Mouse (Mus musculus) lung, postnatal 36 days (tissue): ENCODE measurements at regions not wholly inside any gene's neighbourhood (a gene's known extent, or its start where the extent isn't known, plus 50 kb on each side); places are given as distances from the start of the nearest gene placed in this dataset.

Source experiments
- DNase-seq: peaks from one replicate; pipeline ENCODE4 v3.0.0; 2022; ENCODE audit warnings: mixed read lengths

- no peak for DNase-seq
Measured at GRCm38 (mm10) chr7:136570911-136571310, 323.5 kb upstream of the Mgmt start.

GRCm38 (mm10) chr7:136581896-136582295 lies 312.5 kb upstream of the Mgmt start:
- DNase-seq = no peak

- DNase-seq = no peak
Measured at GRCm38 (mm10) chr7:136584361-136584760, 310.1 kb upstream of the Mgmt start.

GRCm38 (mm10) chr7:136588491-136588890 lies 305.9 kb upstream of the Mgmt start:
- DNase-seq = no peak

- DNase-seq = no peak
Measured at GRCm38 (mm10) chr7:136590947-136591346, 303.5 kb upstream of the Mgmt start.

- DNase-seq = no peak
Measured at GRCm38 (mm10) chr7:136607278-136608120, 286.9 kb upstream of the Mgmt start.

- DNase-seq = peak; percentile 5
Measured at GRCm38 (mm10) chr7:136613496-136613895, 280.9 kb upstream of the Mgmt start.

GRCm38 (mm10) chr7:136624496-136624895 lies 269.9 kb upstream of the Mgmt start:
- no peak for DNase-seq

- peak; percentile 6 for DNase-seq
Measured at GRCm38 (mm10) chr7:136631089-136631488, 263.3 kb upstream of the Mgmt start.

- DNase-seq = no peak
Measured at GRCm38 (mm10) chr7:136640160-136640559, 254.3 kb upstream of the Mgmt start.

GRCm38 (mm10) chr7:136640771-136641170 lies 253.6 kb upstream of the Mgmt start:
- DNase-seq = no peak

- DNase-seq = no peak
Measured at GRCm38 (mm10) chr7:136649796-136650195, 244.6 kb upstream of the Mgmt start.

- no peak for DNase-seq
Measured at GRCm38 (mm10) chr7:136659930-136660329, 234.5 kb upstream of the Mgmt start.

GRCm38 (mm10) chr7:136660401-136660800 lies 234.0 kb upstream of the Mgmt start:
- no peak for DNase-seq

- DNase-seq = no peak
Measured at GRCm38 (mm10) chr7:136664424-136665082, 229.9 kb upstream of the Mgmt start.

- DNase-seq = no peak
Measured at GRCm38 (mm10) chr7:136665901-136666300, 228.5 kb upstream of the Mgmt start.

- DNase-seq = no peak
Measured at GRCm38 (mm10) chr7:136666707-136667106, 227.7 kb upstream of the Mgmt start.

GRCm38 (mm10) chr7:136670675-136671074 lies 223.7 kb upstream of the Mgmt start:
- no peak for DNase-seq

- DNase-seq = no peak
Measured at GRCm38 (mm10) chr7:136674159-136674558, 220.3 kb upstream of the Mgmt start.

GRCm38 (mm10) chr7:136675041-136675440 lies 219.4 kb upstream of the Mgmt start:
- peak; percentile 2 for DNase-seq

GRCm38 (mm10) chr7:136676104-136676503 lies 218.3 kb upstream of the Mgmt start:
- DNase-seq = no peak

- DNase-seq = no peak
Measured at GRCm38 (mm10) chr7:136676987-136677545, 217.3 kb upstream of the Mgmt start.

- DNase-seq = no peak
Measured at GRCm38 (mm10) chr7:136689579-136689978, 204.8 kb upstream of the Mgmt start.

GRCm38 (mm10) chr7:136706246-136706645 lies 188.2 kb upstream of the Mgmt start:
- no peak for DNase-seq
